Mouse (Mus musculus) MEL (cell line): ENCODE results near the gene Zfand6. TPM values are rescaled to one million over a fixed set of nuclear protein-coding genes. Genes with fewer than 3 reads are reported as not detected.

ENCODE experiments used
- DNase-seq: peaks from one replicate; pipeline ENCODE4 v3.0.0; 2011; ENCODE audit warnings: low read depth, low spot score
- H3K27ac ChIP-seq: 2 replicates; pipeline ENCODE4 v1.5.1; 2012; ENCODE audit warnings: low read depth, mild to moderate bottlenecking, control low read depth, low read length, moderate library complexity; ENCODE audit not compliant: control insufficient read depth
- H3K27me3 ChIP-seq, 2 experiments: fragments of 150-350 bp in 1 of 2; sonication (generic) in 1 of 2; 2 replicates each; pipeline ENCODE4 v1.6.1; 2012; ENCODE audit warnings: low read length in 2 of 2, mild to moderate bottlenecking in 2 of 2, improper control_type of control experiment in 1 of 2, moderate library complexity in 1 of 2; ENCODE audit not compliant: insufficient read depth in 2 of 2, control insufficient read depth in 1 of 2
- H3K36me3 ChIP-seq, 2 experiments: 2 replicates each; pipeline ENCODE4 v1.6.1; 2012 to 2014; ENCODE audit warnings: low read length in 2 of 2, improper control_type of control experiment in 1 of 2, inconsistent platforms in 1 of 2, mild to moderate bottlenecking in 1 of 2; ENCODE audit not compliant: insufficient read depth in 2 of 2, control insufficient read depth in 1 of 2
- H3K4me1 ChIP-seq, 2 experiments: fragments of 150-350 bp in 1 of 2; sonication (generic) in 1 of 2; 2 replicates each; pipeline ENCODE4 v1.6.1; 2012; ENCODE audit warnings: low read length in 2 of 2, improper control_type of control experiment in 1 of 2, mild to moderate bottlenecking in 1 of 2; ENCODE audit not compliant: insufficient read depth in 2 of 2, control insufficient read depth in 1 of 2
- H3K4me3 ChIP-seq, 2 experiments: fragments of 150-350 bp in 1 of 2; sonication (generic) in 1 of 2; 2 replicates each; pipeline ENCODE4 v1.5.1; 2012; ENCODE audit warnings: low read depth in 2 of 2, low read length in 2 of 2, mild to moderate bottlenecking in 2 of 2, moderate library complexity in 2 of 2, control low read depth in 1 of 2, improper control_type of control experiment in 1 of 2; ENCODE audit not compliant: control insufficient read depth in 1 of 2, insufficient read depth in 1 of 2
- H3K79me2 ChIP-seq: 2 replicates; pipeline ENCODE4 v1.6.1; 2012; ENCODE audit warnings: mild to moderate bottlenecking, low read length, moderate library complexity; ENCODE audit not compliant: control insufficient read depth, poor library complexity, insufficient read depth
- H3K9ac ChIP-seq: 2 replicates; pipeline ENCODE4 v1.6.1; 2012; ENCODE audit warnings: low read depth, mild to moderate bottlenecking, control low read depth, low read length, moderate library complexity; ENCODE audit not compliant: control insufficient read depth, poor library complexity, severe bottlenecking
- H3K9me3 ChIP-seq: fragments of 150-350 bp; sonication (generic); replicated peaks from 2 replicates; pipeline ENCODE4 v1.6.1; 2012; ENCODE audit warnings: mild to moderate bottlenecking, low read length, improper control_type of control experiment, moderate library complexity; ENCODE audit not compliant: insufficient read depth
- BHLHE40 ChIP-seq: IDR thresholded peaks from 2 replicates; pipeline ENCODE4 v1.6.1; 2012; ENCODE audit warnings: low read depth, mild to moderate bottlenecking, inconsistent platforms, low read length, improper control_type of control experiment, borderline replicate concordance
- CHD1 ChIP-seq: IDR thresholded peaks from 2 replicates; pipeline ENCODE4 v1.6.1; 2012; ENCODE audit warnings: low read depth, mild to moderate bottlenecking, inconsistent platforms, low read length, improper control_type of control experiment
- E2F4 ChIP-seq: IDR thresholded peaks from 2 replicates; pipeline ENCODE4 v1.6.1; 2011; ENCODE audit warnings: low read depth, low read length, improper control_type of control experiment, borderline replicate concordance
- ELF1 ChIP-seq: IDR thresholded peaks from 2 replicates; pipeline ENCODE4 v1.6.1; 2014; ENCODE audit warnings: low read depth, mild to moderate bottlenecking, inconsistent platforms, low read length, improper control_type of control experiment, moderate library complexity
- EP300 ChIP-seq, 2 experiments: IDR thresholded peaks; 2 replicates each; pipeline ENCODE4 v1.6.1; 2011; ENCODE audit warnings: improper control_type of control experiment in 2 of 2, low read length in 2 of 2, low read depth in 1 of 2, mild to moderate bottlenecking in 1 of 2
- GABPA ChIP-seq: IDR thresholded peaks from 2 replicates; pipeline ENCODE4 v1.6.1; 2012; ENCODE audit warnings: low read depth, mild to moderate bottlenecking, inconsistent platforms, low read length, improper control_type of control experiment, moderate library complexity
- HCFC1 ChIP-seq: IDR thresholded peaks from 2 replicates; pipeline ENCODE4 v1.6.1; 2012; ENCODE audit warnings: low read depth, mild to moderate bottlenecking, inconsistent platforms, low read length, improper control_type of control experiment, moderate library complexity
- MYB ChIP-seq: IDR thresholded peaks from 2 replicates; pipeline ENCODE4 v1.6.1; 2011; ENCODE audit warnings: mild to moderate bottlenecking, low read depth, low read length, improper control_type of control experiment
- MYC ChIP-seq: IDR thresholded peaks from 2 replicates; pipeline ENCODE4 v1.6.1; 2011; ENCODE audit warnings: low read depth, mild to moderate bottlenecking, low read length, improper control_type of control experiment, moderate library complexity
- RAD21 ChIP-seq: IDR thresholded peaks from 2 replicates; pipeline ENCODE4 v1.6.1; 2011; ENCODE audit warnings: mild to moderate bottlenecking, low read depth, low read length, improper control_type of control experiment
- USF1 ChIP-seq: IDR thresholded peaks from 2 replicates; pipeline ENCODE4 v1.6.1; 2014; ENCODE audit warnings: low read depth, mild to moderate bottlenecking, inconsistent platforms, low read length, improper control_type of control experiment, moderate library complexity
- USF2 ChIP-seq, 2 experiments: IDR thresholded peaks; 2 replicates each; pipeline ENCODE4 v1.6.1; 2011 to 2012; ENCODE audit warnings: improper control_type of control experiment in 2 of 2, low read length in 2 of 2, borderline replicate concordance in 1 of 2, inconsistent platforms in 1 of 2, low read depth in 1 of 2, mild to moderate bottlenecking in 1 of 2; ENCODE audit not compliant: insufficient read depth in 1 of 2
- ZKSCAN1 ChIP-seq: IDR thresholded peaks from 2 replicates; pipeline ENCODE4 v1.6.1; 2012; ENCODE audit warnings: low read depth, mild to moderate bottlenecking, inconsistent platforms, low read length, improper control_type of control experiment, moderate library complexity
- ZNF384 ChIP-seq: IDR thresholded peaks from 2 replicates; pipeline ENCODE4 v1.6.1; 2012; ENCODE audit warnings: low read depth, mild to moderate bottlenecking, inconsistent platforms, low read length, improper control_type of control experiment
- polyA plus RNA-seq, 2 experiments: library from polyadenylated mRNA; stranded (reverse) in 1 of 2; unstranded in 1 of 2; fragments of >175 nt in 1 of 2; fragments of >200 nt in 1 of 2; gene quantifications; 2 replicates each; pipeline versions ENCODE4 v1.2.1 to v1.2.4; 2012; ENCODE audit warnings: low replicate concordance in 2 of 2, low read depth in 1 of 2; ENCODE audit not compliant: insufficient read length in 2 of 2, insufficient read depth in 1 of 2, missing spikeins in 1 of 2
- total RNA-seq: library from RNA; depleted of rRNA; stranded (reverse); fragments of 300-350 nt; gene quantifications from 2 replicates; pipeline ENCODE4 v1.2.3, GENCODE M21; 2012

The Zfand6 gene
- total and polyA plus RNA-seq, 3 experiments, result 20.3 to 315 (median 39.9) TPM

DNA sequence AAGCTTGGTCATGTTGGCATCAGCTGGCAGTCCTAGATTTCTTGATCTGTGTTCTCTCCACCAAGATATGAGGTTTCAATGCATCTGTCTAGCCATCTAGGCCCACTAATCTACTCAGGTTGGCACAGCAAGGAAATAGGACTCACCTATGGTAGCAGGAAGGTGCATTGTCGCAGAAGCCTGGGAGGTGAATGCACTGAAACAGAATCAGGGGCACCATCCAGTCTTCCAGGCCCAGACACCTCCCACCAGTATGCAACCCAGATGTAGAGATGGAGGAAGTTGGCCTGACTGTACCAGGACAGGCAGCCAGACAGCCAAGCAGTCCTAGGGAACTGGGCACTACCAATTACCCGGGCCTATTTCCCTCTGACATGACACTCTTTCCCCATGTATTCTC is 89.1 kb downstream of the Zfand6 start:
- DNase-seq, result no peak
- H3K4me1 ChIP-seq, result no peaks in the 10 kb centered on the region
- no peaks in the 10 kb centered on the region for H3K9me3 ChIP-seq
- H3K36me3 ChIP-seq, result no peaks in the 10 kb centered on the region
- H3K79me2 ChIP-seq, result no peaks in the 10 kb centered on the region
- H3K27ac ChIP-seq, result no peak overlapping the region
- no peak overlapping the region for H3K4me3 ChIP-seq
- no peak overlapping the region for H3K9ac ChIP-seq
- H3K27me3 ChIP-seq, result no peaks in the 10 kb centered on the region
- TF ChIP-seq GABPA (no peak), USF2 (IDR thresholded peaks at IDR 0.05; ENCODE audit: borderline replicate concordance in 1 of 2, insufficient read depth in 1 of 2, low read depth in 1 of 2, low read length in 2 of 2) (no peak), E2F4 (no peak), ZNF384 (no peak), BHLHE40 (no peak), RAD21 (no peak)

- TF ChIP-seq EP300 (IDR thresholded peaks at IDR 0.05; ENCODE audit: low read depth in 1 of 2, low read length in 2 of 2), result no peak
- TF ChIP-seq, all 39 proteins: peak for 0
- H3K27me3 ChIP-seq, result no peaks in the 10 kb centered on the region
- no peak overlapping the region for H3K4me3 ChIP-seq
- no peaks in the 10 kb centered on the region for H3K9me3 ChIP-seq
- no peak overlapping the region for H3K27ac ChIP-seq
- H3K36me3 ChIP-seq, result peaks cover 0 to 3% of the 10 kb centered on the region in 2 experiments; a peak in 1 of 4 replicates
- H3K79me2 ChIP-seq, result no peaks in the 10 kb centered on the region
- H3K4me1 ChIP-seq, result peaks cover 0 to 6% of the 10 kb centered on the region in 2 experiments; a peak in 1 of 4 replicates
- DNase-seq, result no peak
- no peak overlapping the region for H3K9ac ChIP-seq
These were observed 93.1 kb downstream of the Zfand6 start for GRCm38 (mm10) chr7:84596633-84597032.

DNA sequence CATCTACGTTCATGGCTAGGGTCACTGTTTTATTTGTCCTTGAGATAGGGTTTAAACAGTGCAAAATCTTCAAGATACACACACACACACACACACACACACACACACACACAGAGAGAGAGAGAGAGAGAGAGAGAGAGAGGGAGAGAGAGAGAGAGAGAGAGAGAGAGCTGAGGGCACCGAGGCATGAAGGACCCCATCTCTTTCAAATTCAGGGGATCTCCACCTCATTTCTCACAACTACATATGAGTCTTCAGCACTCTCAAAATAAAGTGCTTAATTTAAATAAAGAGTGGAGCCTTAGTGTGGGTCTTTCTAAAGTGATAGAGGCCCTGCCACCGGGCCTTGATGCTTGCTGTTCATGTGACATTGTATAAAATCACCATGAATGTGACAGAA is 93.8 kb downstream of the Zfand6 start:
- Histone ChIP-seq H3K79me2 (no peaks in the 10 kb centered on the region), H3K4me1 (peaks cover 0 to 6% of the 10 kb centered on the region in 2 experiments; a peak in 1 of 4 replicates), H3K9me3 (no peaks in the 10 kb centered on the region), H3K27me3 (no peaks in the 10 kb centered on the region), H3K36me3 (peaks cover 0 to 3% of the 10 kb centered on the region in 2 experiments; a peak in 1 of 4 replicates)
- TF ChIP-seq MYC (no peak), EP300 (IDR thresholded peaks at IDR 0.05; ENCODE audit: low read depth in 1 of 2, low read length in 2 of 2) (no peak), GABPA (no peak), USF1 (no peak), CHD1 (no peak), MYB (no peak), ELF1 (no peak), ZKSCAN1 (no peak), HCFC1 (no peak), BHLHE40 (no peak), USF2 (IDR thresholded peaks at IDR 0.05; ENCODE audit: borderline replicate concordance in 1 of 2, insufficient read depth in 1 of 2, low read depth in 1 of 2, low read length in 2 of 2) (no peak)
- TF ChIP-seq, all 39 proteins: peak for 0
- Histone ChIP-seq H3K9ac (no peak overlapping the region), H3K4me3 (no peak overlapping the region), H3K27ac (no peak overlapping the region)
- no peak for DNase-seq
